Mouse (Mus musculus): ENCODE data around the gene Ssxb5. TPM values are rescaled to one million over a fixed set of nuclear protein-coding genes. Genes with fewer than 3 reads are reported as not detected.
A peak's percentile ranks its signal among the peaks of the same experiment; 100 is the strongest.
"Not testable (repeated sequence)": the region's sequence is repeated elsewhere in the genome, so short reads cannot be mapped to it uniquely, and the experiment has no call there.

Gene Ssxb5
- total RNA-seq (2021) = not detected

DNA sequence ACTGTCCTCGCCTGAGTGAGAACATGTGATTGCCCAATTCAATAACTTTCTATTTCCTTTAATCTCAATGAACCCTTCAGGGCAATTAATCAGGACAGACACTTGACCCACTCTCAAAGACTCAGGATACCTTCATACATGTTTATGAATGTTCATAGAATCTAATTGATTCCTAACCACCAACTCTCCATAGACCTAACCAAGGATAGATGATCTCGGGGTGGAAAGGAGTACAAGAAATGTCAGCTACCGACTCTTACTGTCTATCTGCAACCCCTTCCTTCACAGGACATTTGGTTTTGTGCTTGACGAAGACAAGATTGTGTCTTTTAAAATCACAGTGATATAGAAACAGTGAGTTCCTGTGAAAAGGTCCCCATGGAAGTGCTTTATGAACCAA lies at the start of gene Ssxb5:
TSS of gene Ssxb5 (plus strand) at position 301 of the 400 bp plus-strand sequence.
- intact Hi-C loops (cut with DNase I); DNase-seq: not testable (repeated sequence)

DNA sequence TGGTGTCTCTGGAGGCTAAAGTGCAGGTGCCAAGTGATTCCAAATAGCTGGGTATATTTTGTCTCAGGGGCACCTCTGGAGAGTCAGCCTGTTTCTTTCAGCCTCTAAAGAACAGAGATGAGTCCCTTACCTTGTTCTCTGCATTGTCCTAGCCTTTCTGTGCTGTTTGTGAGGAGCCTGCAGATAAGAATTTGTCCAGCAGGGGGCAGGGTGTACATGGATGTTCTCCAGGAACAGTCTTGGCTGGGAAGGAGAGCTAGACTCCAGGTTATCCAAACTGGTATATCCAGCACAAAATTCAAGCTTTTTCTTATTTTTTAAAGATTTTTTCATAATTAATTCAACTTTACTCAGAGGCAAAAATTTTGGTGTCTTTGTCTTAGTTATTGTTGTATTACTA lies 28.6 kb downstream of the Ssxb5 start:
- peak; percentile 24 to 59 for DNase-seq
- intact Hi-C loops (cut with DNase I) = loop anchor here (5.0 kb wide), 1 partner anchor 115 kb away; no protein-coding TSS in a partner anchor

DNA sequence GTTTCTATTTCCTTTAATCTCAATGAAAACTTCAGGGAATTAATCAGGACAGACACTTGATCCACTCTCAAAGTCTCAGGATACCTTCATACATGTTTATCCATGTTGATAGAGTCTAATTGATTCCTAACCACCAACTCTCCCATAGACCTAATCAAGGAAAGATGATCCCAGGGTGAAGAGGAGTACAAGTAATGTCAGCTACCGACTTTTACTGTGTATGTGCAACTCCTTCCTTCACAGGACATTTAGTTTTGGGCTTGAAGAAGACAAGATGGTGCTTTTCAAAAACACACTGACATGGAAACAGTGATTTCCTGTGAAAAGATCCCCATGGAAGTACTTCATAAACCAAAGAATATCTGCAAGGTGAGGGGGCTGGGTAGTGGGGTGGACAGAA lies 40.2 kb downstream of the Ssxb5 start, which contains the start of gene Gm6592:
TSS of gene Gm6592 (plus strand) at position 301 of the 400 bp plus-strand sequence.
- no peak for DNase-seq
- intact Hi-C loops (cut with DNase I) = no loop called here

DNA sequence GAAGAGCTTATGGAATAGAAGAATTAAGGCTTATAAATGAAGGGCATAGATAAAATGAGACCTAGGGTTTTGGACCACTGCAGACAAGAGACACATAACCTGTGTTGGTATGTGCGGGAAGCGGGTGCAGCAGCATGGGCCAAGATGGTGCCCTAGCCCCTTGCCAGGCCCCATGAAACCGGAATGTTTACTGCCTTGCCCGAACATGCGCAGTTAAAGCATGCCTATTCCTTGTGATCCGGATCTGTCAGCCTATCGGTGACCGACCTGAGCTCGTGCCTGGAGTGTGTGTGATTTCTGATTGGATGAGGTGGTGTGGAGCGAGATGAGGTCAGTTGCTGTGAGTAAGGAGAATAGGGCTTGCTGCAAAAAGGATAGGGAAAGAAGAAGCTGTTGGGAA lies 49.0 kb downstream of the Ssxb5 start:
- intact Hi-C loops (cut with DNase I) = no loop called here
- DNase-seq = no peak

Other genes with a start within 250 kb of the Ssxb5 start
- not detected for gene Ssxb3, start 211.9 kb upstream of the Ssxb5 start, total RNA-seq (2021)
- not detected for gene Ssxb8, start 112.8 kb upstream of the Ssxb5 start, total RNA-seq (2021)
- not detected for gene Ssx9, start 55.3 kb upstream of the Ssxb5 start, total RNA-seq (2021)
- not detected for gene Gm6592, start 40.3 kb downstream of the Ssxb5 start, total RNA-seq (2021)
- gene Gm5751, start 70.6 kb downstream of the Ssxb5 start, total RNA-seq (2021) = not detected
- 1 to 10 TPM in 1 of 2 experiments, under 1 TPM in 1; 0.73 to 1.6 TPM for gene B630019K06Rik, start 88.7 kb downstream of the Ssxb5 start, total RNA-seq (2021)
- gene Fthl17b, start 159.3 kb downstream of the Ssxb5 start, total RNA-seq (2021) = not detected
- not detected for gene Fthl17c, start 172.9 kb downstream of the Ssxb5 start, total RNA-seq (2021)
- gene Fthl17d, start 183.1 kb downstream of the Ssxb5 start, total RNA-seq (2021) = not detected
- not detected for gene Fthl17e, start 229.8 kb downstream of the Ssxb5 start, total RNA-seq (2021)

All from heart, postnatal 36 days (tissue).